Mouse (Mus musculus) adrenal gland, adult 18-20 months (tissue): ENCODE data around the gene Ccdc106. TPM values are rescaled to one million over a fixed set of nuclear protein-coding genes. Genes with fewer than 3 reads are reported as not detected.

Experiments
- total RNA-seq, 2 experiments: library from RNA; stranded (reverse); gene quantifications; 1 replicate in 1 of 2; 2 replicates in 1 of 2; pipeline ENCODE4 v1.2.3; 2021

The Ccdc106 gene
- total RNA-seq, 2 experiments from 2014 or later, result 1.5 to 2.6 TPM

Other genes with a start within 250 kb of the Ccdc106 start
- not detected for gene Fam71e2, start 249.3 kb upstream of the Ccdc106 start, total RNA-seq
- under 1 TPM; 0.17 to 0.51 TPM for gene Il11, start 237.7 kb upstream of the Ccdc106 start, total RNA-seq
- gene Tmem190, start 237.6 kb upstream of the Ccdc106 start, total RNA-seq, result not detected
- gene Tmem238, start 230.9 kb upstream of the Ccdc106 start, total RNA-seq, result 10 to 100 TPM in 1 of 2 experiments, 1 to 10 TPM in 1; 6.5 to 12.1 TPM
- 100 to 1,000 TPM; 849 to 923 TPM for gene Rpl28, start 227.7 kb upstream of the Ccdc106 start, total RNA-seq
- 100 to 1,000 TPM; 119 to 128 TPM for gene Ube2s, start 208.0 kb upstream of the Ccdc106 start, total RNA-seq
- 1 to 10 TPM; 2.1 to 2.4 TPM for gene Shisa7, start 175.9 kb upstream of the Ccdc106 start, total RNA-seq
- gene Isoc2b, start 150.3 kb upstream of the Ccdc106 start, total RNA-seq, result 10 to 100 TPM in 1 of 2 experiments, 1 to 10 TPM in 1; 9.6 to 18.3 TPM
- 10 to 100 TPM; 32.7 to 38.0 TPM for gene Isoc2a, start 143.4 kb upstream of the Ccdc106 start, total RNA-seq
- not detected for gene Gm36210, start 114.0 kb upstream of the Ccdc106 start, total RNA-seq
- 10 to 100 TPM; 13.9 to 17.2 TPM for gene Zfp628, start 105.3 kb upstream of the Ccdc106 start, total RNA-seq
- 10 to 100 TPM in 1 of 2 experiments, 1 to 10 TPM in 1; 9.8 to 11.6 TPM for gene Nat14, start 98.5 kb upstream of the Ccdc106 start, total RNA-seq
- 1 to 10 TPM; 2.2 to 2.5 TPM for gene Ssc5d, start 94.8 kb upstream of the Ccdc106 start, total RNA-seq
- 1 to 10 TPM in 1 of 2 experiments, under 1 TPM in 1; 0.96 to 2.5 TPM for gene Sbk2, start 56.1 kb upstream of the Ccdc106 start, total RNA-seq
- gene Sbk3, start 49.4 kb upstream of the Ccdc106 start, total RNA-seq, result under 1 TPM; 0.13 to 0.22 TPM
- 10 to 100 TPM; 15.9 to 25.4 TPM for gene Zfp579, start 24.4 kb upstream of the Ccdc106 start, total RNA-seq
- gene Zfp524, start 6.1 kb upstream of the Ccdc106 start, total RNA-seq, result 10 to 100 TPM; 10.2 to 11.5 TPM
- gene Fiz1, start 5.9 kb upstream of the Ccdc106 start, total RNA-seq, result 10 to 100 TPM; 21.7 to 22.5 TPM
- not detected for gene Gm44973, start 5.1 kb upstream of the Ccdc106 start, total RNA-seq
- gene Zfp865, start 177 bp upstream of the Ccdc106 start, total RNA-seq, result 10 to 100 TPM; 24.4 to 24.5 TPM
- gene 4632433K11Rik, start 13.6 kb downstream of the Ccdc106 start, total RNA-seq, result not detected
- 1 to 10 TPM; 3.4 to 4.1 TPM for gene Zfp784, start 17.9 kb downstream of the Ccdc106 start, total RNA-seq
- 1 to 10 TPM; 5.1 to 5.7 TPM for gene Zfp580, start 31.0 kb downstream of the Ccdc106 start, total RNA-seq
- 100 to 1,000 TPM; 145 to 156 TPM for gene U2af2, start 41.6 kb downstream of the Ccdc106 start, total RNA-seq
- 100 to 1,000 TPM; 140 to 142 TPM for gene Epn1, start 59.7 kb downstream of the Ccdc106 start, total RNA-seq
- under 1 TPM in 1 of 2 experiments, not detected in 1; 0.22 TPM for gene Rfpl4, start 96.4 kb downstream of the Ccdc106 start, total RNA-seq
- 1 to 10 TPM; 1.5 to 2.0 TPM for gene Rasl2-9, start 105.4 kb downstream of the Ccdc106 start, total RNA-seq
- not detected for gene Vmn1r55, start 129.1 kb downstream of the Ccdc106 start, total RNA-seq
- not detected for gene Vmn1r56, start 176.2 kb downstream of the Ccdc106 start, total RNA-seq
- not detected for gene Vmn1r57, start 197.9 kb downstream of the Ccdc106 start, total RNA-seq